Mouse (Mus musculus): ENCODE measurements around the gene 1700037C18Rik.

- no peak for TF ChIP-seq POLR2A (IDR thresholded peaks at IDR 0.05; ENCODE audit: borderline replicate concordance, extremely low read depth, insufficient read depth, insufficient read length, poor library complexity, severe bottlenecking)
- TF ChIP-seq CTCF (IDR thresholded peaks at IDR 0.05; ENCODE audit: borderline replicate concordance, extremely low read depth, insufficient read depth, insufficient read length), result no peak
These were observed 53.9 kb downstream of the 1700037C18Rik start for GRCm38 (mm10) chr16:3854437-3855182.
